Mouse (Mus musculus) inflammation-experienced regulatory T-cells, adult 6 months (primary cell): Measurements from ENCODE around the gene AU022252. TPM values are rescaled to one million over a fixed set of nuclear protein-coding genes. Genes with fewer than 3 reads are reported as not detected.

Source experiments
- ATAC-seq: one replicate; pipeline ENCODE4 v1.8.0; 2017
- polyA plus RNA-seq, 3 experiments: library from polyadenylated mRNA; unstranded; fragments of 100-300 nt; shearing (Covaris generic); gene quantifications; one replicate each; pipeline ENCODE4 v1.2.1; 2017

The AU022252 gene
- polyA plus RNA-seq, 3 experiments from 2014 or later = 6.3 to 10.7 (median 7.9) TPM

DNA sequence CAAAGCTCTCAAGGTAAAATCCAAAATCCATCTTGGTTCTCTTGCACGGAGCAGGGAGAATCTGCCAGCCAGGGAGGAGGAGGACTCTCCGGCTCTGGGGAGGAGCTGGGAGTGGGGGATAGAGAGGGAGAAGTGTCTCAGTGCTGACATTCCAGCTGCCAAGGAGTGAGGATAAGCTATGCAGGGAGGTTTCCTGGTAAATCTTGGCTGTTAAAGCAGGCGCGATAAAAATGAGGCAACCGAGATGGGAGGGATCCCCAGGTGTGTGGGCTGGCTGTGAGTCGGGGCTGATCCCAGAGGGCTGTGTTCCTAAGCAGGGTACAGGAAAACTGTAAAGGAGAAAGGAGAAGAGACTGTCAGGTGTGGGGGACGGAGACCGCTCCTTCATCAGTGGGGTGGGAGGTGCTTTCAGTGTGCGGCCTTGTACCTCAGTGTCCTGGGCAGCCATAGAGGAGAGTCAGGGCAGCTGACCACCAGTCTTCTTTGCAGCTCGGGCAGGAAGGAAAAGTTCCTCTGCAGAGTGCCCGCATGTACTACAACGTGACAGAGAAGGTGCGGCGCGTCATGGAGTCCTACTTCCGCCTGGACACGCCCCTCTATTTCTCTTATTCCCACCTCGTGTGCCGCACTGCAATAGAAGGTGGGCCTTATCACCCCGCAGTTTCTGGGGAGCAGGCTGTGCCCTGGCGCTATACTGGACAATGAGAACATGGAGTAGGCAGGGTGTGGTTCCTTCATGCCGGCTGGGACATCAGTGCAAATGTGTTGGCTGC is 12.1 kb upstream of the AU022252 start:
- ATAC-seq = no peak

DNA sequence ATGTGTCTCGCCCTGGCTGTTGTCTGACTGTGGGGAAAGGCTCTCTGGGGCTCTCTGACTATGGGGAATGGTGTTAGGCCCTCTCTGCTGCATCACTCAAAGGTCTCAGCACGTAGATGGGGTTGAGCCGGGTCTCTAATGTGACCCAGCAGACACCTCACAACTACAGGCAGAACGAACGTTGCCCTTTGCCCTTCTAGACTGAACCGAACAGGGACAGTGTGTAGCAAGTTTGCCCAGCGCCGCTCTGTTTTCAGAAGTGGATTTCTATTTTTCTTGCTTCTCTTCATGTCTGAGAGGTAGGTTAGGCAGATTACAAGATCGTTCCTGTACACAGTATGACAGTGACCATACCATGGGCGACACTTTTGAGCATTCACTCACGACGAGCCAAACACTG is 10.1 kb upstream of the AU022252 start:
- no peak for ATAC-seq

DNA sequence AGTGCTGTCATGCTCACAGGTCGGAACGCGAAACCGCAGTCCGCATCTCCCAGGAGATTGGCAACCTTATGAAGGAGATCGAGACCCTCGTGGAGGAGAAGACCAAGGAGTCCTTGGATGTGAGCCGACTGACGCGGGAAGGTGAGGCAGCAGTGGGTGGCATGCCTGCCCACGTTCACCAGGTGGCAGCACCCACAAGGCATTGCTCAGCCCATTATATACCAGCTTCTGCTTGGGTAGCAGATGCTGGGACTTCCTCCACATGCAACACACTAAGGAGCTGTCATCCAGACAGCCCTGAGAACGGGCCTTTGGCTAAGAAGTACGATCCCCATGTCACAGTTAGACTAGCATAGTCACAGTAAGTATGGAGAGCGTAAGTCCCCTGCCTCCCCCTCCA is 9.2 kb upstream of the AU022252 start:
- ATAC-seq = no peak

DNA sequence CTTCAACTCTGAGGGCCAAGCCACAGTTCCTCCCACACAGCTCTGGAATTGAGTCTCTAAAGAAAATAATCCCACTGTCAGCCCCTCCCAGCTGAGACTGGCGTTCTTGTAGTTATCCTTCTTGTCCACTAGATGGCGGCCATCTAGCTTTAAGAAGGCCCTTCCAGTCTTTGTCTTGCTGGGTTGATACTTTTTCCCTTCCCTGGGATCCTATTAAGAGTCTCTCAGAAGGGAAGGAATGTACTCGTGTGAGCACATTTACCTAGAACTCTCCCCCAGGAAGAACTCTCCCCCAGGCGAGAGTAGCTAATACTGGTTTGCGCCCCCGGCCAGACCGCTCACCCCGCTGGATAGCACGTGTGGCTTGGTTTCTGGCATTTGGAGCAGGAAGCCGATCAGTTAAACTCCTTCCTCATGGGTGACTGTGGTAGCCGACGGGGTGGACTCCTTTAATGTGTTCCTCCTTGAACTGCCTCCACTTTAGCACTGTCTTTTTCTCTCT is 6.7 kb upstream of the AU022252 start:
- peak; percentile 94 for ATAC-seq

GRCm38 (mm10) chr4:119238661-119239060 is 6.1 kb upstream of the AU022252 start:
- ATAC-seq = no peak

- ATAC-seq = no peak
Observed at GRCm38 (mm10) chr4:119234348-119234747, 1.8 kb upstream of the AU022252 start.

DNA sequence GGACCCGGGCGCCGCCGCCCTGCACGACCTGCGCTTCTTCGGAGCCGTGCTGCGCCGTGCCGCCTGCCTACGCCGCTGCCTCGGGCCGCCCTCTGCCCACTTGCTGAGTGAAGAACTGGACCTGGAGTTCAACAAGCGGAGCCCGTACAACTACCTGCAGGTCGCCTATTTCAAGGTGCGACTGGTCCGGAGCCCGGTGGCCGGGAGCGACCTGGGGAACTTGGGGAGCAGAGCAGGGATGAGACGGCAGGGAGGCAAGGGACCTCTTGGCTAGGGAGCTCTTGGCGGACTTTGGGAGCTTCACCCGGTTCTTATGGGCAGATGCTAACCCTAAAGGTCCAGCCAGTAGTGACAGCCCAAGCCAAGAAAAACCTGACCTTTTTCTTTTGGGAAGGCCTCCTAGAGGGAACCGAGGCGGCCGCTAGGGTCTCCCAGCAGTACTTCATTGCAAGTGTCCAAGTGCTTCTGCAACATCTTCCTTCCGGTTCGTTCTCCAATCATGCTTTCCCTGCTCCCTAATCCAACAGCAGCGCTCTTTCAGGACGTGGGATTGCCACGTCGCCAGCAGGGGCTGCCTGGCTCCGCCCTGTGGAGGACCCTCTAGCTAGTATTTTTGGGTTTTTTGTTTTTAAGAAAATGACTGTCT is 867 bp upstream of the AU022252 start:
- peak; percentile 7 for ATAC-seq

DNA sequence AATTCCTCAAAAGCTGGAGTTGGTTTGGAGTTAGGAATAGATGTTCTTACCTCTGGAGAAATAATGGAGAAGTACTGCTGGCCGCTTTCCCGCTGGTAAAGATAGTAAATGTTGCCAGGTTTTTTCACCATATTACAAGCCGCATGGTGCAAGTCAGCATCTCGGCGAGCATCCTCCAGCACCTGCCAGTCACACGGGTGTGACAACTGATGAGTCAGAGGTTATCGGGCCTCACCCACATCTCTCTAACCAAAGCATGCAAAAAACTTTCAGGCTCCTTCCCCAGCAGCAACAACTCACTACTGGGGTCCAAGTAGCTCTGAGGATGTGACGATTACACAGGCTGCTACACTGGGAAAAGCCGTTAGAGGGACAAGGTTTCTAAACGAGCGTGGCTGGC is 5.8 kb downstream of the AU022252 start:
- no peak for ATAC-seq

GRCm38 (mm10) chr4:119225719-119226118 is 6.8 kb downstream of the AU022252 start:
- no peak for ATAC-seq

DNA sequence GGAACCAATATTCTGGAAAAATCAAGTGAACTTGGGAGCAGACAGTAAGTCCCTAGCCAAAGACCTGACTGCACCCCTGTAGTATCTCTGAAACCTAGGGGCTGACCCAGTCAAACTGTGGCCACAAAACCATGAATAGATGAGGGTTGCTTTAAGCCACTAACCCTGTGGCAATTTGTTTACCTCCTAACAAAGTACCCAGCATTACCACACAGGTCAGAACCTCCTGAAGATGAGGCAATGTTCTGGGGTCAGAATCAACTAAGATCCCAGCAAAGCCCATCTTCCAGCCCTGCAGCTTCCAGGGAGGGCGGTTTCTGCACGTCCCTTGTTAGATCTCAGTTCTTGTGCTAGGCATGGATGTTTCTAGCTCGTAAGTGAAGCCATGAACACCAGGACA is 8.0 kb downstream of the AU022252 start:
- no peak for ATAC-seq

DNA sequence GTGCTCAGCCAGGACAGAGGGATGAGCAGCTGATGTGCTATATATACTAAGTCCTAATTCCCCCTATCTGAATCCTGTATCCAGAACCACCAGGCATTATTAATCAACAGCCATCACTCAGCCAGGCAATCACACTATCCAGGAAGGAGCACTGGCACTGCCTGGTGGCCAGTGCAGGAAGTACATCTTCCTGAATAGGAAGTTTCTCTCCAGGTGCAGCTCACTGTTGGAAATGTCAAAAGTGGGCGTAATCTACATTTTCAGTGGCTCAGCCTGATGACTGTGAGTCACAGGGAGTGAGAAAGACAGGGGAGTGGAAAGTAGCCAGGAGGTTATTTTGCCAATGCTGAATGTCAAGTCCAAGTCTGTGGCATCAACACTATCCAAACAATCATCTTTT is 8.8 kb downstream of the AU022252 start:
- ATAC-seq = peak; percentile 63

DNA sequence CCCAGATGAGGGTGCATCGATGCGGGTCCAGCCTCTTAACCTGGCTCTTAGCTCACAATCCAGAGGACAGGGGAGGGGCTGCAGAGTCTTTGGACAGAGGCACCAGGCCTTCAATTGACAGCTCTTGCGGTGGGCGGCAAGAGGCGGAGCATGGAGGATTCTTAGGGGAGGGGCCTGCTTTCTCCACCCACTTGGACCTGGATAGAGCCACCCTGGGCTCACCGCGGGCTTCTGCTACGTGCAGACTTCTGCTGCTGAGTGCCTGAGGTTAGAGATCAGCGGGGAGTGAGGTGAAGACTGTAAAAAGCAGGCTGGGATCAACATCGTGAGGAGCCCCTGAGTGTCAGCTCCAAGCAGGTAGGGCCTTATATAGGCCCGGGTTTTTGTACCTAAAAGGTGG is 14.3 kb downstream of the AU022252 start, which contains the start of gene Tmem269:
Tmem269 (minus strand) TSS at position 49 of the 400 bp plus-strand sequence.
- ATAC-seq = no peak

DNA sequence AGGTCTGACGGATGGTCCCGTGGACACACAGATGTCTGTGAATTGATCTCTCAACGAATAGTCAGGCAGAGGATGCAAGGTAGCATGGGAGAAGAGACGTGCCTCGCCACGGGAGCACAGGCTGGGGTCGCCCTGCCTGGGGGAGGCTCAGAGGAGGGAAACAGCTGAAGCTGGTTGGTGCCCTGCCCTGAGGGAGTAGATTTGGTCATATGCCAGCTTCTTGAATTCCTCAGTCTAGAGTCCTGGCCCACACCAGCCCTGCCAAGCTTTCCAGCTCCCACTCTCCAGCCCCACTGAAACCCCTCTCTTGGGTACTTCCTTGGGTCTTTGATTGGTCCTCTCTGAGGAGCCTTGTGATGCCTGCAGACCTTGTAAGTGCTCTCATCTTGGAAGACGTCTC is 15.8 kb downstream of the AU022252 start:
- ATAC-seq = no peak

DNA sequence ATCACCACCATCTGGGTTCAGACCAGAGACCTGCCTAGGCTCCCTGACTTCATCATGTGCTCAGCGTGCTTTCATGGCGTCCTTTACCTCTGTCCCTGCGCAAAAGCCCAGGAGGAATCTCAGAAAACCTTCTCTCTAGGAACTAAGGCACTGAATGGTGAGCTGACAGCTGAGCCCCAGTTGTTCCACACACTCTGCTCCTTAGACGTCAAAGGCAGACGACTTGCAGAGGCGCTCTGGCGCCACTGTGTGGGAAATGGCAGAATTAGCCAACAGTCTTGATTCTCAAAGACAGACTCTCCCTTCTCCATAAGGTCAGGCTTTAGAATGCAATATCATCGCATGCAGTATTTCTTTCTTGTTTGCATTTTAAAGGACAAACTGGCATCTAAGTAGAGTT is 27.8 kb downstream of the AU022252 start:
- peak; percentile 50 for ATAC-seq

DNA sequence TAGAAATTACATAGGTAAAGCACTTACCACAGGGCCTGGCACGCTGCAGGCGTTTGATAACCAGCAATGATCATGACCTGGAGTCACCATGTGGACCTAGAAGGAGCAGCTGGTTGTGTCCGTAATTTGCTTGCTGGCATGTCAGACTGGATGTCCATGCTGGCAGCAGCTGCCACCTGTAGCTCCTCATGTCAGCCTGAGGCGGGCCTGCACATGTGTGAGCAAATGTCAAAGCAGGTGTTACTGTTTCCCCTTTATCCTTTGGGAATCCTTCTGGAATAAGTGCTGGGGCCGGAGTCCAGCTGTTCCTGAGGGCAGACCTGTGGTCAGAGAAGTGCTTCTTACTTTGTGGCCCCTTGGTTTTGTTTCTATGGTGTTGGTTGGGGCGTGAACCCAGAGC is 34.4 kb downstream of the AU022252 start:
- ATAC-seq = no peak

DNA sequence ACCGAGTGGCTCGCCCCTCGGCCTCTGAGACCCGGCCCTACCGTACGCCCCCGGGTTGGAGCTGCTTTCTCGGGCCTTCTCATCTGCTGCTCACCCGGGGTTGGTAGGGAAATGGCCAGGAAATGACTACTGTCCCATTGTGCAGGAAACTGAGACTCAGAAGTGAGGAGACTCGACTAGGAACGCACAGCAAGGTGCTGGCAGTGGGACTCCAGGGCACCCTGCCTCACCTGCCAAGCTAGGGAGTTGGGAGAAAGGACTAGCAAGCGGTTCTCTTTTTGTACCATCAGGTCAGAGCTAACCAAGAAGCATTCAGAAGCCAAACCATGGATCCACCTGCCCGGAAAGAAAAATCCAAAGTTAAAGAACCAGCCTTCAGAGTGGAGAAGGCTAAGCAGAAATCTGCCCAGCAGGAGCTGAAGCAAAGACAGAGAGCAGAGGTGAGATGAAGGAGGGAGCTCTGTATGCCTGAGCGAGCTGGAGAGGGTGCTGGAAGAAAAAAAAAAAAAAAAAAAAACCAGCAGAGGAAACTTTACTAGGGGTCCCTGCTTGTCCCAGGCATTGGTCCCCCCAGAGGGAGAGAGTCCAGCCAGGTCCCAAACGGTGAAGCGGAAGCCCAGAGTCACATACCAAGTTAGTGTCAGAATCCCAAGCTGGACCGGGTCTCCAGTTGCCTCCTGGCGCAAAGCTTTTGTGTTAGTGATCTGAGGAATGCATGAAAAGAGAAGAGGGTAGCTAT is 36.8 kb downstream of the AU022252 start:
- ATAC-seq = peak; percentile 49

- ATAC-seq = peak; percentile 86
Observed at GRCm38 (mm10) chr4:119194909-119195581, 37.5 kb downstream of the AU022252 start, which contains the start of gene Svbp. Gene Svbp, plus strand, starts transcription at chr4:119195306.

- no peak for ATAC-seq
Observed at GRCm38 (mm10) chr4:119192757-119193156, 39.8 kb downstream of the AU022252 start.

DNA sequence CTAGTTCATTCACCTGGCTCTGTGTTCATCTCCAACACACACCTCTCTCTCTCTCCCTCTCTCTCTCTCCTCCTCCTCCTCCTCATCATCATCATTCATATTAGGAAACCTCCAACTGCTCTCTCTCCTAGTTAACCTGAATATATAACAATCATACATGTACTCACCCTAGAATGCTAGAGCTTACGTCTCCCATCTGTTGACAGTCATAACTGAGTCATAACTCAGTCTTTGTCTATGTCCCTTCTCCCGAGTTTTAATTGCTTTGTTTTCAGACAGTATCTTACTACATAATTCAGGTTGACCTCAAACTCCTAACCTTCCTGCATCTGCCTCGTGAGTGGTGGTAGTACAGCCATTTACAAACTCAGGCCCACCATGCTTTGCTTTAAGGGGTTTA is 41.2 kb downstream of the AU022252 start:
- ATAC-seq = no peak

GRCm38 (mm10) chr4:119190618-119191017 is 41.9 kb downstream of the AU022252 start:
- no peak for ATAC-seq

GRCm38 (mm10) chr4:119189864-119190263 is 42.6 kb downstream of the AU022252 start, which contains the start of gene Ermap:
Gene Ermap, minus strand, starts transcription at chr4:119190011.
- ATAC-seq = no peak

- ATAC-seq = no peak
Observed at GRCm38 (mm10) chr4:119189392-119189791, 43.1 kb downstream of the AU022252 start.
